Mouse (Mus musculus) ES-Bruce4 (cell line): ENCODE data around the gene Rtf2.
A peak's percentile ranks its signal among the peaks of the same experiment; 100 is the strongest.

Experiments
- EP300 ChIP-seq: IDR thresholded peaks from 2 replicates; pipeline ENCODE4 v1.6.1; 2011; ENCODE audit warnings: low read depth, low read length; ENCODE audit not compliant: insufficient read depth
- POLR2A ChIP-seq: IDR thresholded peaks from one replicate; pipeline ENCODE4 v1.8.1; 2011; ENCODE audit warnings: low read length; ENCODE audit not compliant: insufficient read depth

DNA sequence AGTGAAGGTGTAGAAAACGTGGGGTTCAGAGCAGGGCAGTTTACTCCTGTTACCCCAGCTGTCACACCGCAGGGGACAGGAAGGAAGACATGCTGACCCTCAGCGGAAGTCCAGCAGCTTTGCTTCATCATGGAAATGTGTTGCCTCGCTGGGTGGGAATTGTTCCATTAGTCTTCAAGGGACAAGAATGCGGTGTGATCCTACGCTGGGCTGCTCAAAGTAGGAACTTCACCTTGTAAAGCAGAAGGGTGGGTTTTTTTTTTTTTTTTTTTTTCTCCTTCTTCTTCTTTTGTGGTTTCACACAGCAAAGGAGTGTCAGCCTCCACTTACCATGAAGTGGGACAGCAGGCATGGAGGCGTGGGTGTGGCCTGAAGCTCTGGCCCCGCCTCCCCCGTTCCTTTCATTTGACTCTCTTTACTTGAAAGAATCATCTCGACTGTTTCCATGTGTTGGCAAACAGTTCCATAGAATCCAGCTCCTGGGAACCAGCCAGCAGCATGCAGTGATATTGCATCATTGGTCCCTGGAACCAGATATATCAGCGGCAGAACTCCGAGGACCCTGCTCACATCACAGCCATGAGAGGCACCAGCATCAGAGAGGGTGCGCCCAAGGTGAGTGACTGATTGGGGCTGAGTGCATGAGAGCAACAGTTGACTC lies 46.8 kb upstream of the Rtf2 start, which contains the start of gene Cass4:
- no peak for TF ChIP-seq POLR2A
- TF ChIP-seq EP300 = peak; percentile 60; the same call in 1 of the 2 replicates
